Mouse (Mus musculus): ENCODE data around the gene Agbl4. TPM values are rescaled to one million over a fixed set of nuclear protein-coding genes. Genes with fewer than 3 reads are reported as not detected.

Gene Agbl4
- total and polyA plus RNA-seq, 2 experiments, result not detected

- H3K27ac ChIP-seq (replicated peaks; ENCODE audit: insufficient read depth, low read depth, low read length), result no peak overlapping the region
- TF ChIP-seq CTCF (IDR thresholded peaks at IDR 0.05; ENCODE audit: low read depth, low read length) (no peak), POLR2A (IDR thresholded peaks at IDR 0.05; ENCODE audit: extremely low read depth, insufficient read depth, low read length) (no peak)
- no peak overlapping the region for H3K9ac ChIP-seq (ENCODE audit: low read depth, low read length)
- 82% methylated on average over 2 of the region's 2 CpGs for WGBS
- H3K4me3 ChIP-seq (ENCODE audit: insufficient read depth, low read depth, low read length), result no peak overlapping the region
- 0 out of 2 replicates have a peak, but pooled peaks cover 3% of the 10 kb centered on the region for H3K27me3 ChIP-seq (ENCODE audit: control insufficient read depth, insufficient read depth, low read length)
- H3K36me3 ChIP-seq (ENCODE audit: control insufficient read depth, insufficient read depth, low read length), result no peaks in the 10 kb centered on the region
- H3K4me1 ChIP-seq (ENCODE audit: control insufficient read depth, insufficient read depth, low read length), result no peaks in the 10 kb centered on the region
- DNase-seq (ENCODE audit: extremely low read depth, low read depth, low spot score), result no peak
- H3K79me2 ChIP-seq (ENCODE audit: control insufficient read depth, insufficient read depth, low read length), result no peaks in the 10 kb centered on the region
Observed at GRCm38 (mm10) chr4:111516136-111516535, 1118.7 kb downstream of the Agbl4 start.

DNA sequence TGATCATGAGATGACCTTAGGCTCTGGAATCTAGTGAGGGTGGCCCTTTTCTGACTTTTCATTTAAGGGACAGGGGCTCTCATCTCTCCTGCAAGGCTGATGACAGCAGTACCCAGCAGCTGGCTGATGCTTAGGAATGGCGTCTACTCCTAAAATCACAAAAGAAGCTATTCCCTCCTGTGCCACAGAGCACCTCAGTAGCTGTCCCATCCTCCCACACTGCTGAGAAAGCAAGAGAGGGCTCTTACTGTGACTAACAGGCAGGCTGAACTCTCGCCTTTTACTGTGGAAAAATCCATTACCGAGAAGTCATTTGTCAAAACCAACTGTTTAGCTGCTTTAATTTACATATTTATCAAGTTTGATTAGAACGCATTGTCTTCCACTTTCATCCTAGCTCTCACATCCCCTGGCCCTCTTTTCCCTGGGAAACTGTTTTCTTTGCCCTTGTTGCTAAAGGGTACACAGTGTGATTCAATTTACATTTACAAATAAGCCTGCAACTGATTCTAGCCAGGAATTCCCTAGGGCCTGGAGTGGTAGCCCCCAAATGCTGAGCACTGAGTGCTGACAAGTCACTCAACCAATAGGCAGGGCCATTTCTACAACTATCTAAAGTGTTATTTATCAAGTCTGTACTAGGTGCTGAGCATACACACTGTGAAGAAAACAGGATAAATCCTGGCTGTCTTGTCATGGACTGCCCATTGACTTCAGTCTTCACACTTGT, 1119.8 kb downstream of the Agbl4 start:
- Histone ChIP-seq H3K4me1 (ENCODE audit: control insufficient read depth, insufficient read depth, low read length) (no peaks in the 10 kb centered on the region), H3K79me2 (ENCODE audit: control insufficient read depth, insufficient read depth, low read length) (no peaks in the 10 kb centered on the region), H3K9ac (ENCODE audit: low read depth, low read length) (no peak overlapping the region), H3K4me3 (ENCODE audit: insufficient read depth, low read depth, low read length) (no peak overlapping the region), H3K36me3 (ENCODE audit: control insufficient read depth, insufficient read depth, low read length) (no peaks in the 10 kb centered on the region), H3K27me3 (ENCODE audit: control insufficient read depth, insufficient read depth, low read length) (0 out of 2 replicates have a peak, but pooled peaks cover 3% of the 10 kb centered on the region), H3K27ac (replicated peaks; ENCODE audit: insufficient read depth, low read depth, low read length) (no peak overlapping the region)
- TF ChIP-seq CTCF (IDR thresholded peaks at IDR 0.05; ENCODE audit: low read depth, low read length), result no peak
- no peak for TF ChIP-seq POLR2A (IDR thresholded peaks at IDR 0.05; ENCODE audit: extremely low read depth, insufficient read depth, low read length)
- 41% methylated on average over 4 of the region's 4 CpGs for WGBS
- DNase-seq (ENCODE audit: extremely low read depth, low read depth, low spot score), result no peak

DNA sequence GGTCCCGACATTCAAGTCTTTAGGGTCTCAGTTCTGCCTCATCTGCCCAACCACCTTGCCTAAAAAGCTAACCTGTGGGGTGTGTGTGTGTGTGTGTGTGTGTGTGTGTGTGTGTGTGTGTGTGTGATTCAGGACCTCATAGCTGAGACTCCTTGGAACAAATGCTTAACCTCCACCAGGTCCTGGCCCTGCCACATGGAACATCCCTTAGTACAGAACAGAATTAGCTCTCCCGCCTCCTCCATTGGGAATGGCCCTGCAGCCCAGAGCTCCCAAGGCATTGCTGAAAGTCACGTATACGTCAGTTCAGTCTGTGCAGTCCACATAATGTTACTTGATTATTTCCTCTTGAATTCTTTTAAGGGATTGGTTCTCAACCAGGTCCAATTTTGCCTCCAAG, 1120.7 kb downstream of the Agbl4 start:
- Histone ChIP-seq H3K27ac (replicated peaks; ENCODE audit: insufficient read depth, low read depth, low read length) (no peak overlapping the region), H3K4me3 (ENCODE audit: insufficient read depth, low read depth, low read length) (no peak overlapping the region), H3K27me3 (ENCODE audit: control insufficient read depth, insufficient read depth, low read length) (0 out of 2 replicates have a peak, but pooled peaks cover 3% of the 10 kb centered on the region), H3K9ac (ENCODE audit: low read depth, low read length) (no peak overlapping the region), H3K36me3 (ENCODE audit: control insufficient read depth, insufficient read depth, low read length) (no peaks in the 10 kb centered on the region), H3K79me2 (ENCODE audit: control insufficient read depth, insufficient read depth, low read length) (no peaks in the 10 kb centered on the region), H3K4me1 (ENCODE audit: control insufficient read depth, insufficient read depth, low read length) (no peaks in the 10 kb centered on the region)
- TF ChIP-seq POLR2A (IDR thresholded peaks at IDR 0.05; ENCODE audit: extremely low read depth, insufficient read depth, low read length) (no peak), CTCF (IDR thresholded peaks at IDR 0.05; ENCODE audit: low read depth, low read length) (no peak)
- DNase-seq (ENCODE audit: extremely low read depth, low read depth, low spot score), result no peak
- WGBS, result 81% methylated on average over 4 of the region's 4 CpGs

GRCm38 (mm10) chr4:111519267-111519666, 1121.8 kb downstream of the Agbl4 start:
- TF ChIP-seq POLR2A (IDR thresholded peaks at IDR 0.05; ENCODE audit: extremely low read depth, insufficient read depth, low read length), result no peak
- no peak for TF ChIP-seq CTCF (IDR thresholded peaks at IDR 0.05; ENCODE audit: low read depth, low read length)
- DNase-seq (ENCODE audit: extremely low read depth, low read depth, low spot score), result no peak
- WGBS, result 71% methylated on average over 3 of the region's 3 CpGs
- no peak overlapping the region for H3K9ac ChIP-seq (ENCODE audit: low read depth, low read length)
- no peak overlapping the region for H3K4me3 ChIP-seq (ENCODE audit: insufficient read depth, low read depth, low read length)
- H3K27me3 ChIP-seq (ENCODE audit: control insufficient read depth, insufficient read depth, low read length), result 0 out of 2 replicates have a peak, but pooled peaks cover 3% of the 10 kb centered on the region
- H3K79me2 ChIP-seq (ENCODE audit: control insufficient read depth, insufficient read depth, low read length), result no peaks in the 10 kb centered on the region
- no peak overlapping the region for H3K27ac ChIP-seq (replicated peaks; ENCODE audit: insufficient read depth, low read depth, low read length)
- H3K4me1 ChIP-seq (ENCODE audit: control insufficient read depth, insufficient read depth, low read length), result no peaks in the 10 kb centered on the region
- H3K36me3 ChIP-seq (ENCODE audit: control insufficient read depth, insufficient read depth, low read length), result no peaks in the 10 kb centered on the region

GRCm38 (mm10) chr4:111520006-111520405, 1122.5 kb downstream of the Agbl4 start:
- Histone ChIP-seq H3K9ac (ENCODE audit: low read depth, low read length) (no peak overlapping the region), H3K36me3 (ENCODE audit: control insufficient read depth, insufficient read depth, low read length) (no peaks in the 10 kb centered on the region), H3K4me1 (ENCODE audit: control insufficient read depth, insufficient read depth, low read length) (no peaks in the 10 kb centered on the region), H3K4me3 (ENCODE audit: insufficient read depth, low read depth, low read length) (no peak overlapping the region), H3K27ac (replicated peaks; ENCODE audit: insufficient read depth, low read depth, low read length) (no peak overlapping the region), H3K27me3 (ENCODE audit: control insufficient read depth, insufficient read depth, low read length) (0 out of 2 replicates have a peak, but pooled peaks cover 3% of the 10 kb centered on the region), H3K79me2 (ENCODE audit: control insufficient read depth, insufficient read depth, low read length) (no peaks in the 10 kb centered on the region)
- 76% methylated on average over 2 of the region's 2 CpGs for WGBS
- DNase-seq (ENCODE audit: extremely low read depth, low read depth, low spot score), result no peak
- TF ChIP-seq POLR2A (IDR thresholded peaks at IDR 0.05; ENCODE audit: extremely low read depth, insufficient read depth, low read length) (no peak), CTCF (IDR thresholded peaks at IDR 0.05; ENCODE audit: low read depth, low read length) (no peak)

DNA sequence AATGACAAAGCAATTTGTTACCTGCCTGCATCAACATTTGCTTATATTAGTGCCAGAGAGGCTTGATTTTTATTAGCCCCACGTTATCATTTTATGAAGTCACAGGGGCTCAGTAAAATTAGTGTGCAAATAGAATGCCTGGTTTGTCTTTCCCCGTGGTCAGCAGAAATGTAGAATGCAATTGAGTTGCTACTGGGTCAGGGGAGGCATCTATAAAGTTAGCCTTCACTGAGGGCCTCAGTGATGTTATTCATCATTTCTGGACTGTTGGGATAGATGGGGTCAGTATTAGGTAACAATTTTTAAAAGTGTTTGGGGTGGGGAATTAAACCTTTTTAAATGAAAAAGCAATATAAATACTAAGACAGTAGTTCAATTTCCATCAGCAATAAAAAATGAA, 1125.5 kb downstream of the Agbl4 start:
- H3K36me3 ChIP-seq (ENCODE audit: control insufficient read depth, insufficient read depth, low read length), result no peaks in the 10 kb centered on the region
- 59% methylated on average over 2 of the region's 2 CpGs for WGBS
- no peaks in the 10 kb centered on the region for H3K79me2 ChIP-seq (ENCODE audit: control insufficient read depth, insufficient read depth, low read length)
- no peaks in the 10 kb centered on the region for H3K4me1 ChIP-seq (ENCODE audit: control insufficient read depth, insufficient read depth, low read length)
- H3K27ac ChIP-seq (replicated peaks; ENCODE audit: insufficient read depth, low read depth, low read length), result no peak overlapping the region
- H3K4me3 ChIP-seq (ENCODE audit: insufficient read depth, low read depth, low read length), result no peak overlapping the region
- 0 out of 2 replicates have a peak, but pooled peaks cover 3% of the 10 kb centered on the region for H3K27me3 ChIP-seq (ENCODE audit: control insufficient read depth, insufficient read depth, low read length)
- TF ChIP-seq POLR2A (IDR thresholded peaks at IDR 0.05; ENCODE audit: extremely low read depth, insufficient read depth, low read length), result no peak
- TF ChIP-seq CTCF (IDR thresholded peaks at IDR 0.05; ENCODE audit: low read depth, low read length), result no peak
- no peak for DNase-seq (ENCODE audit: extremely low read depth, low read depth, low spot score)
- no peak overlapping the region for H3K9ac ChIP-seq (ENCODE audit: low read depth, low read length)

Measured in liver, adult 2 months (tissue).